Mouse (Mus musculus): ENCODE data around the gene Amz2.

GRCm38 (mm10) chr11:109392601-109393000 lies 33.1 kb upstream of the Amz2 start:
- TF ChIP-seq CTCF (conservative IDR thresholded peaks at IDR 0.05; ENCODE audit: insufficient read depth, insufficient read length, low read depth, low read length) (no peak), POLR2A (IDR thresholded peaks at IDR 0.05; ENCODE audit: low read depth, low read length) (no peak)

Data from kidney, adult 2 months (tissue).